Mouse (Mus musculus) cerebellum, adult 2 months (tissue): ENCODE data around the gene Fbxw8. TPM values are rescaled to one million over a fixed set of nuclear protein-coding genes. Genes with fewer than 3 reads are reported as not detected.
A peak's percentile ranks its signal among the peaks of the same experiment; 100 is the strongest.

ENCODE experiments used
- DNase-seq, 2 experiments: peaks; one replicate each; pipeline ENCODE4 v3.0.0; 2021
- H3K27ac ChIP-seq: fragments of 200-500 bp; 2 replicates; pipeline ENCODE4 v1.5.1; 2012; ENCODE audit warnings: low read length, control low read depth, inconsistent platforms; ENCODE audit not compliant: insufficient read depth
- H3K27me3 ChIP-seq: fragments of 200-500 bp; 2 replicates; pipeline ENCODE4 v1.6.1; 2012; ENCODE audit warnings: inconsistent platforms, mild to moderate bottlenecking, low read length, moderate library complexity; ENCODE audit not compliant: control insufficient read depth, insufficient read depth
- H3K4me1 ChIP-seq: fragments of 200-500 bp; 2 replicates; pipeline ENCODE4 v1.6.1; 2011; ENCODE audit warnings: low read length; ENCODE audit not compliant: control insufficient read depth, insufficient read depth
- H3K4me3 ChIP-seq: fragments of 200-500 bp; replicated peaks from 2 replicates; pipeline ENCODE3; 2011; ENCODE audit warnings: mild to moderate bottlenecking, low read depth, low read length, control low read depth; ENCODE audit not compliant: insufficient read depth
- CTCF ChIP-seq: fragments of 200-500 bp; IDR thresholded peaks from 2 replicates; pipeline ENCODE4 v1.5.1; 2011; ENCODE audit warnings: low read depth, mild to moderate bottlenecking, control low read depth, low read length, moderate library complexity, borderline replicate concordance; ENCODE audit not compliant: insufficient read depth
- POLR2A ChIP-seq: fragments of 200-500 bp; IDR thresholded peaks from 2 replicates; pipeline ENCODE4 v1.6.1; 2011; ENCODE audit warnings: low read length, control low read depth, borderline replicate concordance; ENCODE audit not compliant: insufficient read depth
- WGBS: fragments of 180-500 bp; shearing (Covaris S2); methylation state at CpG from one replicate; pipeline ENCODE4 v1.1.7; 2018; 5-methylcytosine and 5-hydroxymethylcytosine counted together
- polyA plus RNA-seq: library from polyadenylated mRNA; depleted of rRNA; stranded (reverse); fragments of >200 nt; gene quantifications from 2 replicates; pipeline ENCODE4 v1.2.3, GENCODE M21; 2012

Gene Fbxw8
- polyA plus RNA-seq, 1 experiment: 42.8 TPM

GRCm38 (mm10) chr5:118028191-118029034, 126.9 kb downstream of the Fbxw8 start:
- TF ChIP-seq CTCF (no peak), POLR2A (no peak)
- H3K4me1 ChIP-seq: peaks cover 27% of the 10 kb centered on the region
- H3K27ac ChIP-seq: peak overlapping the region; percentile 80
- under 1% methylated on average over 79 of the region's 79 CpGs for WGBS
- DNase-seq: peak; percentile 63 to 78
- no peaks in the 10 kb centered on the region for H3K27me3 ChIP-seq
- peak overlapping the region; percentile 63 for H3K4me3 ChIP-seq

GRCm38 (mm10) chr5:118027698-118028190, 127.5 kb downstream of the Fbxw8 start, which contains the start of gene Tesc:
Tesc (plus strand) TSS chr5:118027743.
- WGBS: under 1% methylated on average over 63 of the region's 63 CpGs
- TF ChIP-seq POLR2A (peak; percentile 79), CTCF (no peak)
- DNase-seq: peak; percentile 75 to 81
- peak within 1 kb of the TSS; percentile 80 for H3K27ac ChIP-seq
- H3K27me3 ChIP-seq: no peaks in the 10 kb centered on the region
- H3K4me1 ChIP-seq: peaks cover 20% of the 10 kb centered on the region
- peak within 1 kb of the TSS; percentile 63 for H3K4me3 ChIP-seq

GRCm38 (mm10) chr5:118027101-118027697, 128.1 kb downstream of the Fbxw8 start:
- Histone ChIP-seq H3K27ac (no peak overlapping the region), H3K27me3 (no peaks in the 10 kb centered on the region), H3K4me1 (peaks cover 19% of the 10 kb centered on the region), H3K4me3 (peak overlapping the region; percentile 63)
- WGBS: 2% methylated on average over 39 of the region's 39 CpGs
- DNase-seq: peak; percentile 51 to 61
- no peak for TF ChIP-seq POLR2A
- TF ChIP-seq CTCF: no peak

DNA sequence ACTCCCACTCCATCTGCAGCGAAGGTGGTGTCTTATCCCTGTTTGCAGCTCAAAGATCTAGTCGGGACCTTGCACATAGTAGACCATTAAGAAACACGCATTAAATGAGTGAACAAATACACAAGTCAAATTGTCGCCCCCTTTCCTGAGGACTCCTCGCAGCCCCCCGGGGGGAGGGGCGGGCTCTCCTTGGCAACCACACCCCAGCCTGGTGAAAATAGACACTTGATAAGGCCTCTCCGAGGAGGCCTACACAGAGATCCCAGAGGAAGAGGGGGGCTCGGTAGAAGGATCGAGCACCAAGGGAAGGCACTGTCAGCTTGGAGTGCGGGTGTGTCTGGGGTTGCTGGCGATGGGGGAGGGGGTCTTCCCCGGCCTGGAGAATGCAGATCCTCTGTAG, 128.9 kb downstream of the Fbxw8 start:
- Histone ChIP-seq H3K4me1 (peaks cover 14% of the 10 kb centered on the region), H3K27ac (no peak overlapping the region), H3K4me3 (no peak overlapping the region), H3K27me3 (no peaks in the 10 kb centered on the region)
- DNase-seq: no peak
- WGBS: 25% methylated on average over 13 of the region's 13 CpGs
- TF ChIP-seq CTCF: no peak
- no peak for TF ChIP-seq POLR2A

- H3K4me1 ChIP-seq: peaks cover 10% of the 10 kb centered on the region; the same call in 1 of the 2 replicates
- H3K4me3 ChIP-seq: no peak overlapping the region
- DNase-seq: no peak
- H3K27ac ChIP-seq: no peak overlapping the region
- H3K27me3 ChIP-seq: no peaks in the 10 kb centered on the region
- WGBS: 23% methylated on average over 12 of the region's 12 CpGs
- TF ChIP-seq POLR2A: no peak
- TF ChIP-seq CTCF: no peak
These were observed 129.4 kb downstream of the Fbxw8 start for GRCm38 (mm10) chr5:118025880-118026279.

- 77% methylated on average over 3 of the region's 3 CpGs for WGBS
- no peak for TF ChIP-seq POLR2A
- no peak for TF ChIP-seq CTCF
- Histone ChIP-seq H3K27ac (no peak overlapping the region), H3K4me3 (no peak overlapping the region), H3K27me3 (no peaks in the 10 kb centered on the region), H3K4me1 (no peaks in the 10 kb centered on the region)
- no peak for DNase-seq
These were observed 132.2 kb downstream of the Fbxw8 start for GRCm38 (mm10) chr5:118023053-118023452.

GRCm38 (mm10) chr5:118019905-118020304, 135.4 kb downstream of the Fbxw8 start:
- Histone ChIP-seq H3K27ac (no peak overlapping the region), H3K4me3 (no peak overlapping the region), H3K4me1 (peaks cover 9% of the 10 kb centered on the region), H3K27me3 (no peaks in the 10 kb centered on the region)
- 74% methylated on average over 11 of the region's 11 CpGs for WGBS
- TF ChIP-seq CTCF (no peak), POLR2A (no peak)
- DNase-seq: no peak

- no peak for DNase-seq
- WGBS: 67% methylated on average over 5 of the region's 5 CpGs
- Histone ChIP-seq H3K27me3 (no peaks in the 10 kb centered on the region), H3K4me1 (peaks cover 20% of the 10 kb centered on the region), H3K27ac (no peak overlapping the region), H3K4me3 (no peak overlapping the region)
- TF ChIP-seq POLR2A (no peak), CTCF (no peak)
These were observed 137.7 kb downstream of the Fbxw8 start for GRCm38 (mm10) chr5:118017527-118017926.
